Mouse (Mus musculus): ENCODE data around the gene Sdk2. TPM values are rescaled to one million over a fixed set of nuclear protein-coding genes. Genes with fewer than 3 reads are reported as not detected.

Gene Sdk2
- total and polyA plus RNA-seq, 3 experiments, result 1.2 to 4.8 (median 1.3) TPM

DNA sequence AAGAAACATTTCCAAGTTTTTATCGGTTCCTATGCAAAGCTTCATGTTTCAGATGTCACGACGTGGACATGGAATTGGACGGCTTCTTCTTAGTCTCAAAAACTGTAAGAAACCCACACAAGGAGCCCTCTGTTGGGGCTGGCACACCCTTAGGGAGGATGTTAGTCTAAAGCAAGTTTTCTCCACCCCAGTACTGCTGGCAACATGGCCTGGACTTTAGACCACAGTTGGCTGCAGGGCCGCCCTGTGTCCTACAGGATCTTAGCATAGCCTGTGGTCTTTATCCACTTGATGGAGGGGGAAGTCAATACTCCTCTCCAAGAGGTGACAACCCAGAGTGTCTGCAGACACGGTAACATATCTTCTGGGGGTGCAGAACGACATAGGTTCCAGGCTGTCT lies 36.6 kb downstream of the Sdk2 start:
- no peak overlapping the region for H3K4me2 ChIP-seq (ENCODE audit: insufficient read depth, low read depth, poor library complexity, severe bottlenecking)
- H3K9ac ChIP-seq (ENCODE audit: insufficient read depth, low read depth), result no peak overlapping the region
- no peaks in the 10 kb centered on the region for H3K79me2 ChIP-seq (replicated peaks; ENCODE audit: control insufficient read depth, extremely low read depth, insufficient read depth, poor library complexity, severe bottlenecking)
- TF ChIP-seq JUN (IDR thresholded peaks at IDR 0.05; ENCODE audit: insufficient read depth, low read depth, low read length) (no peak), USF2 (conservative IDR thresholded peaks at IDR 0.05; ENCODE audit: low read depth, low read length) (no peak), CHD1 (IDR thresholded peaks at IDR 0.05; ENCODE audit: low read depth, low read length) (no peak), ZMIZ1 (IDR thresholded peaks at IDR 0.05; ENCODE audit: low read depth, low read length) (no peak), RCOR1 (conservative IDR thresholded peaks at IDR 0.05; ENCODE audit: low read depth, low read length) (no peak), ZKSCAN1 (IDR thresholded peaks at IDR 0.05; ENCODE audit: borderline replicate concordance, low read depth, low read length) (no peak), NELFE (IDR thresholded peaks at IDR 0.05; ENCODE audit: low read depth, low read length) (no peak), MYC (IDR thresholded peaks at IDR 0.05; ENCODE audit: low read depth, low read length) (no peak), MAZ (IDR thresholded peaks at IDR 0.05; ENCODE audit: low read depth, low read length) (no peak)
- in situ Hi-C loops (cut with MboI; ENCODE audit: low pct_ligation_motif_present, low pct_unique_long_range_greater_than_20kb, low sequenced_read_pairs), result no loop called here
- no peaks in the 10 kb centered on the region for H3K36me3 ChIP-seq (replicated peaks in 1 of 2; ENCODE audit: control insufficient read depth in 1 of 2, insufficient read depth in 1 of 2, low read length in 1 of 2)
- no peaks in the 10 kb centered on the region for H3K9me3 ChIP-seq (replicated peaks; ENCODE audit: low read length)
- dilution Hi-C loops (cut with MboI; ENCODE audit: extremely low pct_ligation_motif_present, extremely low pct_unique_long_range_greater_than_20kb, low sequenced_read_pairs), result no loop called here
- no peak overlapping the region for H3K4me3 ChIP-seq (replicated peaks in 1 of 3; ENCODE audit: low read depth in 2 of 3, low read length in 2 of 3, poor library complexity in 1 of 3)
- no peak overlapping the region for H3K27ac ChIP-seq (ENCODE audit: insufficient read depth, low read depth)
- H3K27me3 ChIP-seq (replicated peaks), result peaks cover 56% of the 10 kb centered on the region
- DNase-seq (ENCODE audit: extremely low read depth), result no peak
- peaks cover 0 to 9% of the 10 kb centered on the region in 2 experiments; a peak in 2 of 4 replicates for H3K4me1 ChIP-seq (ENCODE audit: control insufficient read depth in 1 of 2, insufficient read depth in 2 of 2)

DNA sequence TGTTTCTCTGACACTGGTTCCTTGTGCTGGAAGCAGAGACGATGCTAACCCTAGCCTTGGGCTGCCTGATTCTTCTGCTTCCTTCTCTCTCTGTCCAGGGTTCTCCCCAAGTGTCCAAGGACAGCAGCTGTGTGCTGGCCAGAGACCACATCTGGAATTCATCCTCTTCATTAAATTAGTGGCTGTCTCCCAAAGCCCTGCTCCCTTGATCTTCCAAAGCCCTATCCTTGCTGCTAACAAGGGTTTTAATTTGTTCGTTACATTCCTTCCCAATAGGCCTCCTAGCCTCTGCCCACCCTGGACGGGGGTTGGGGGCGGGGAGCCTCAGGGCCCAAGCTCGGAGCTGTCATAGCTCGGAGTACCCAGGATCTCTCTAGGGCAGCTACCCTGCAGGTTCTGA lies 38.3 kb downstream of the Sdk2 start:
- H3K36me3 ChIP-seq (replicated peaks in 1 of 2; ENCODE audit: control insufficient read depth in 1 of 2, insufficient read depth in 1 of 2, low read length in 1 of 2), result no peaks in the 10 kb centered on the region
- in situ Hi-C loops (cut with MboI; ENCODE audit: low pct_ligation_motif_present, low pct_unique_long_range_greater_than_20kb, low sequenced_read_pairs), result no loop called here
- no peak overlapping the region for H3K4me2 ChIP-seq (ENCODE audit: insufficient read depth, low read depth, poor library complexity, severe bottlenecking)

DNA sequence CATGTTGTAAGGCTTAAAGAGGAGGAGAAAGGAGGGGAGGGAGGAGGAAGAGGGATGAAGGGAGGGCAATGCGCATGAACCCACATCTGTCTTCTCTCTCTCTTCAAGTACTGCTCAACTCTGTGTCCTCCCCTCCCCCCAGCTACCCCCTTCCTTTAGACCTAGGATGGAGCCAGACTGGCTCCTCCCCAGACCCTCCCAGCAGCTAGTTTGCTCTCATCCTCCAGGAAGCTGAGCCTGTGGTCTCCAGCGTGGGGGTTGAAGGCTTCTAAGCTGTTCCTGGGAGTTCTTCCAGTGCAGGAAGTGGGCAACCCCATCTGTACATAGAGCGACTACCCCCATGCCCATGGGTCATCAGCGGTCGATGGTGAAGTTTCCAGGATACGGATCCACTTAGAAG lies 38.8 kb downstream of the Sdk2 start:
- Histone ChIP-seq H3K36me3 (replicated peaks in 1 of 2; ENCODE audit: control insufficient read depth in 1 of 2, insufficient read depth in 1 of 2, low read length in 1 of 2) (no peaks in the 10 kb centered on the region), H3K9ac (ENCODE audit: insufficient read depth, low read depth) (no peak overlapping the region), H3K27me3 (replicated peaks) (peaks cover 57% of the 10 kb centered on the region), H3K27ac (ENCODE audit: insufficient read depth, low read depth) (no peak overlapping the region), H3K4me3 (replicated peaks in 1 of 3; ENCODE audit: low read depth in 2 of 3, low read length in 2 of 3, poor library complexity in 1 of 3) (no peak overlapping the region), H3K79me2 (replicated peaks; ENCODE audit: control insufficient read depth, extremely low read depth, insufficient read depth, poor library complexity, severe bottlenecking) (no peaks in the 10 kb centered on the region), H3K9me3 (replicated peaks; ENCODE audit: low read length) (no peaks in the 10 kb centered on the region), H3K4me2 (ENCODE audit: insufficient read depth, low read depth, poor library complexity, severe bottlenecking) (no peak overlapping the region), H3K4me1 (ENCODE audit: control insufficient read depth in 1 of 2, insufficient read depth in 2 of 2) (peaks cover 0 to 9% of the 10 kb centered on the region in 2 experiments; a peak in 2 of 4 replicates)
- in situ Hi-C loops (cut with MboI; ENCODE audit: low pct_ligation_motif_present, low pct_unique_long_range_greater_than_20kb, low sequenced_read_pairs), result no loop called here
- dilution Hi-C loops (cut with MboI; ENCODE audit: extremely low pct_ligation_motif_present, extremely low pct_unique_long_range_greater_than_20kb, low sequenced_read_pairs), result no loop called here
- TF ChIP-seq USF1 (IDR thresholded peaks at IDR 0.05; ENCODE audit: low read depth, low read length) (no peak), CHD2 (IDR thresholded peaks at IDR 0.05; ENCODE audit: low read length) (no peak), ZMIZ1 (IDR thresholded peaks at IDR 0.05; ENCODE audit: low read depth, low read length) (no peak), ZNF384 (IDR thresholded peaks at IDR 0.05; ENCODE audit: low read depth, low read length) (no peak)
- no peak for DNase-seq (ENCODE audit: extremely low read depth)

More for the DNA sequence above, 38.3 kb downstream of the Sdk2 start:
- dilution Hi-C loops (cut with MboI; ENCODE audit: extremely low pct_ligation_motif_present, extremely low pct_unique_long_range_greater_than_20kb, low sequenced_read_pairs), result no loop called here
- Histone ChIP-seq H3K9me3 (replicated peaks; ENCODE audit: low read length) (no peaks in the 10 kb centered on the region), H3K79me2 (replicated peaks; ENCODE audit: control insufficient read depth, extremely low read depth, insufficient read depth, poor library complexity, severe bottlenecking) (no peaks in the 10 kb centered on the region), H3K27ac (ENCODE audit: insufficient read depth, low read depth) (no peak overlapping the region), H3K4me3 (replicated peaks in 1 of 3; ENCODE audit: low read depth in 2 of 3, low read length in 2 of 3, poor library complexity in 1 of 3) (no peak overlapping the region), H3K27me3 (replicated peaks) (peaks cover 57% of the 10 kb centered on the region), H3K9ac (ENCODE audit: insufficient read depth, low read depth) (no peak overlapping the region), H3K4me1 (ENCODE audit: control insufficient read depth in 1 of 2, insufficient read depth in 2 of 2) (peaks cover 0 to 9% of the 10 kb centered on the region in 2 experiments; a peak in 2 of 4 replicates)
- no peak for DNase-seq (ENCODE audit: extremely low read depth)
- TF ChIP-seq SIN3A (IDR thresholded peaks at IDR 0.05; ENCODE audit: low read length), result no peak
- no peak for TF ChIP-seq ETS1 (conservative IDR thresholded peaks at IDR 0.05; ENCODE audit: low read depth, low read length)
- TF ChIP-seq JUN (IDR thresholded peaks at IDR 0.05; ENCODE audit: insufficient read depth, low read depth, low read length), result no peak
- no peak for TF ChIP-seq USF1 (IDR thresholded peaks at IDR 0.05; ENCODE audit: low read depth, low read length)
- TF ChIP-seq ZC3H11A (IDR thresholded peaks at IDR 0.05; ENCODE audit: low read depth, low read length), result no peak
- TF ChIP-seq PAX5 (IDR thresholded peaks at IDR 0.05; ENCODE audit: low read length), result no peak
- no peak for TF ChIP-seq MXI1 (IDR thresholded peaks at IDR 0.05; ENCODE audit: low read depth, low read length)
- TF ChIP-seq POLR2A (IDR thresholded peaks at IDR 0.05; ENCODE audit: low read depth, low read length), result no peak
- TF ChIP-seq NELFE (IDR thresholded peaks at IDR 0.05; ENCODE audit: low read depth, low read length), result no peak
- TF ChIP-seq BHLHE40 (IDR thresholded peaks at IDR 0.05; ENCODE audit: low read depth, low read length), result no peak
- no peak for TF ChIP-seq USF2 (conservative IDR thresholded peaks at IDR 0.05; ENCODE audit: low read depth, low read length)

Data from CH12.LX (cell line).